Mouse (Mus musculus) myocyte (in vitro differentiated cells): Measurements from ENCODE around the gene Prkaa1.

ENCODE experiments used
- CEBPB ChIP-seq: IDR thresholded peaks from 2 replicates; pipeline ENCODE4 v1.6.1; 2011; ENCODE audit warnings: mild to moderate bottlenecking, moderate library complexity; ENCODE audit not compliant: poor library complexity, insufficient read depth, severe bottlenecking
- E2F4 ChIP-seq: IDR thresholded peaks from one replicate; pipeline ENCODE4 v1.6.1; 2011; ENCODE audit warnings: mild to moderate bottlenecking, control low read depth, moderate library complexity; ENCODE audit not compliant: insufficient read depth
- MAX ChIP-seq: IDR thresholded peaks from one replicate; pipeline ENCODE4 v1.6.1; 2011; ENCODE audit warnings: low read depth, mild to moderate bottlenecking, control low read depth
- POLR2A ChIP-seq: IDR thresholded peaks from one replicate; pipeline ENCODE4 v1.6.1; 2011; ENCODE audit warnings: low read depth, mild to moderate bottlenecking, control low read depth, moderate library complexity; ENCODE audit not compliant: insufficient read length
- REST ChIP-seq: IDR thresholded peaks from one replicate; pipeline ENCODE4 v1.6.1; 2011; ENCODE audit warnings: mild to moderate bottlenecking, control low read depth, moderate library complexity; ENCODE audit not compliant: insufficient read depth, insufficient read length
- SRF ChIP-seq: IDR thresholded peaks from one replicate; pipeline ENCODE4 v1.6.1; 2011; ENCODE audit warnings: low read depth; ENCODE audit not compliant: control insufficient read depth, insufficient read length
- TCF12 ChIP-seq: IDR thresholded peaks from one replicate; pipeline ENCODE4 v1.6.1; 2011; ENCODE audit warnings: mild to moderate bottlenecking, control low read depth; ENCODE audit not compliant: poor library complexity, insufficient read depth, severe bottlenecking
- USF1 ChIP-seq: IDR thresholded peaks from one replicate; pipeline ENCODE4 v1.6.1; 2011; ENCODE audit warnings: low read depth, mild to moderate bottlenecking, control low read depth, moderate library complexity

GRCm38 (mm10) chr15:5158827-5159226 is 15.2 kb downstream of the Prkaa1 start:
- no peak for TF ChIP-seq CEBPB
- no peak for TF ChIP-seq TCF12
- TF ChIP-seq MAX: no peak
- TF ChIP-seq REST: no peak
- TF ChIP-seq POLR2A: no peak
- TF ChIP-seq E2F4: no peak
- TF ChIP-seq USF1: no peak
- no peak for TF ChIP-seq SRF
